Mouse (Mus musculus) liver, embryonic 12.5 days (tissue): ENCODE data around the gene Atp8b5. TPM values are rescaled to one million over a fixed set of nuclear protein-coding genes. Genes with fewer than 3 reads are reported as not detected.

Experiments
- ATAC-seq: fragments of 200-750 bp; cut with Nextera tagmentation; 2 replicates; pipeline ENCODE4 v1.8.0; 2017; ENCODE audit warnings: moderate number of reproducible peaks, mild to moderate bottlenecking, moderate library complexity
- H3K27ac ChIP-seq: fragments of 300-500 bp; sonication (generic); 2 replicates; pipeline ENCODE4 v1.5.1; 2016; ENCODE audit warnings: mild to moderate bottlenecking
- H3K27me3 ChIP-seq: fragments of 300-500 bp; sonication (generic); replicated peaks from 2 replicates; pipeline ENCODE4 v1.6.1; 2016; ENCODE audit warnings: mild to moderate bottlenecking, moderate library complexity
- H3K36me3 ChIP-seq: fragments of 300-500 bp; sonication (generic); 2 replicates; pipeline ENCODE4 v1.6.1; 2016; ENCODE audit warnings: mild to moderate bottlenecking, moderate library complexity
- H3K4me1 ChIP-seq: fragments of 300-500 bp; sonication (generic); 2 replicates; pipeline ENCODE4 v1.6.1; 2016
- H3K4me2 ChIP-seq: fragments of 300-500 bp; sonication (generic); 2 replicates; pipeline ENCODE4 v1.6.1; 2016; ENCODE audit warnings: mild to moderate bottlenecking, moderate library complexity
- H3K4me3 ChIP-seq: fragments of 300-500 bp; sonication (generic); 2 replicates; pipeline ENCODE4 v1.5.1; 2016; ENCODE audit warnings: mild to moderate bottlenecking, moderate library complexity
- H3K9ac ChIP-seq: fragments of 300-500 bp; sonication (generic); 2 replicates; pipeline ENCODE4 v1.6.1; 2016; ENCODE audit warnings: mild to moderate bottlenecking, moderate library complexity
- H3K9me3 ChIP-seq: fragments of 300-500 bp; sonication (generic); replicated peaks from 2 replicates; pipeline ENCODE4 v1.6.1; 2016; ENCODE audit warnings: mild to moderate bottlenecking, moderate library complexity
- WGBS: fragments of 180-500 bp; shearing (Covaris S2); methylation state at CpG from one replicate; pipeline ENCODE4 v1.1.7; 2016; ENCODE audit not compliant: insufficient replicate concordance; 5-methylcytosine and 5-hydroxymethylcytosine counted together
- polyA plus RNA-seq: library from polyadenylated mRNA; unstranded; fragments of >200 nt; fragmentation: Nextera tagmentation; extraction: Ambion mirVana; gene quantifications from 2 replicates; pipeline ENCODE4 v1.2.1, GENCODE M21; 2016

The Atp8b5 gene
- polyA plus RNA-seq = 0.07 and 0.27 TPM in 2 replicates

GRCm38 (mm10) chr4:43266623-43267322 is at the start of gene Atp8b5:
Atp8b5 (plus strand) TSS chr4:43267159.
- peak within 1 kb of the TSS; percentile 27; the same call in 1 of the 2 replicates for H3K4me3 ChIP-seq
- H3K9ac ChIP-seq = no peak within 1 kb of the TSS
- no peaks in the 10 kb centered on the region for H3K27me3 ChIP-seq
- H3K27ac ChIP-seq = no peak within 1 kb of the TSS
- no peaks in the 10 kb centered on the region for H3K36me3 ChIP-seq
- peaks cover 10% of the 10 kb centered on the region for H3K4me1 ChIP-seq
- WGBS = 2% methylated on average over 19 of the region's 19 CpGs
- H3K4me2 ChIP-seq = peak within 1 kb of the TSS; percentile 61
- ATAC-seq = no peak
- no peaks in the 10 kb centered on the region for H3K9me3 ChIP-seq

- no peak overlapping the region for H3K4me2 ChIP-seq
- H3K9me3 ChIP-seq = no peaks in the 10 kb centered on the region
- no peaks in the 10 kb centered on the region for H3K36me3 ChIP-seq
- no peak overlapping the region for H3K27ac ChIP-seq
- H3K9ac ChIP-seq = no peak overlapping the region
- no peak overlapping the region for H3K4me3 ChIP-seq
- no peak for ATAC-seq
- WGBS = 68% methylated on average over 1 of the region's 1 CpGs
- H3K27me3 ChIP-seq = no peaks in the 10 kb centered on the region
- no peaks in the 10 kb centered on the region for H3K4me1 ChIP-seq
These were observed 49.0 kb upstream of the Atp8b5 start for GRCm38 (mm10) chr4:43217997-43218396.

DNA sequence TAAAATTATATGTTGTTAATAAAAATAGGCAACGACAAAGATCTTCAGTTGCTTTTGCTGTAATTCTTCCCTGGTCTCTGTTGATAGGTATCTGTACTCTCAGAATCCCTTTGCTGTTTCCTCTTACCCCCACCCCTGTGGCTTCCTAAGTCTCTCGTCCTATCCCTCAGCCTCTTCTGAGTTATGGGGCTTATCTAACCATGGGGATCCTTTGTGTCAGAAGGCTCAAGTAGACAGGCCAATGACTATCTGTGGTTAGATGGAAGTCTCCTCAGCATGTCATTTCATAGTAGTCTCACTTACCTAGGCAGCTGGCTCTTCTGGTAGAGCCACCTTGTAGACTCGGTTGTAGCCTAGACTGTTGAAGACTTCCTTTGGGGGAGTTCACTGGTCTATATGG is 35.1 kb upstream of the Atp8b5 start:
- H3K4me2 ChIP-seq = no peak overlapping the region
- no peaks in the 10 kb centered on the region for H3K9me3 ChIP-seq
- H3K9ac ChIP-seq = no peak overlapping the region
- no peak overlapping the region for H3K27ac ChIP-seq
- no peaks in the 10 kb centered on the region for H3K4me1 ChIP-seq
- no peaks in the 10 kb centered on the region for H3K27me3 ChIP-seq
- H3K36me3 ChIP-seq = no peaks in the 10 kb centered on the region
- no peak for ATAC-seq
- H3K4me3 ChIP-seq = no peak overlapping the region
- 40% methylated on average over 3 of the region's 3 CpGs for WGBS

GRCm38 (mm10) chr4:43232985-43233384 is 34.0 kb upstream of the Atp8b5 start:
- ATAC-seq = no peak
- WGBS = 73% methylated on average over 1 of the region's 1 CpGs

DNA sequence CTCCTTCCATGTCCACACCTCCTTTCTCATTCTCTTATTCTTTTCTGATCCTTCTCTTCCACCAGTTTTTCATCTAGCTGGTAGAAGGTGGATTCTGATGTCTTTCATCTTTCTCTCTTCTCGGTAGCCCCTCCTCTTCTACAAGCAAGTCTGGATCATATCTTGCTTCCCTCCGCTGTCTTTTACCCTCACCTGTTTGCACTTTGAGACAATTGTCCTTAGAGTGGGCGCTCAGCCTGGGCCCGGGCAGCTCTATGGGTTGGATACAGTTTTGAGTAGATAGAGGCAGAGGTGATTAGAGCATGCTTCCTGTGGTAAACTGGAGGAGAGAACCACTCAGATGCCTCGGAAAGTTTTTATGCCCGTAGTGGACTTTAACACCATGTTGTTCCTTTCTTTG is 33.5 kb upstream of the Atp8b5 start:
- no peak for ATAC-seq
- no peaks in the 10 kb centered on the region for H3K36me3 ChIP-seq
- no peaks in the 10 kb centered on the region for H3K9me3 ChIP-seq
- H3K9ac ChIP-seq = no peak overlapping the region
- no peak overlapping the region for H3K27ac ChIP-seq
- WGBS = 65% methylated on average over 6 of the region's 6 CpGs
- no peak overlapping the region for H3K4me3 ChIP-seq
- H3K27me3 ChIP-seq = no peaks in the 10 kb centered on the region
- H3K4me1 ChIP-seq = no peaks in the 10 kb centered on the region
- no peak overlapping the region for H3K4me2 ChIP-seq

More at GRCm38 (mm10) chr4:43232985-43233384, 34.0 kb upstream of the Atp8b5 start:
- Histone ChIP-seq H3K9me3 (no peaks in the 10 kb centered on the region), H3K4me1 (no peaks in the 10 kb centered on the region), H3K36me3 (no peaks in the 10 kb centered on the region), H3K9ac (no peak overlapping the region), H3K27me3 (no peaks in the 10 kb centered on the region), H3K4me2 (no peak overlapping the region), H3K4me3 (no peak overlapping the region), H3K27ac (no peak overlapping the region)

GRCm38 (mm10) chr4:43236898-43237297 is 30.1 kb upstream of the Atp8b5 start:
- no peaks in the 10 kb centered on the region for H3K36me3 ChIP-seq
- no peaks in the 10 kb centered on the region for H3K4me1 ChIP-seq
- WGBS = 71% methylated on average over 9 of the region's 9 CpGs
- H3K27ac ChIP-seq = no peak overlapping the region
- H3K4me2 ChIP-seq = no peak overlapping the region
- no peak overlapping the region for H3K4me3 ChIP-seq
- no peak overlapping the region for H3K9ac ChIP-seq
- no peaks in the 10 kb centered on the region for H3K27me3 ChIP-seq
- no peak for ATAC-seq
- H3K9me3 ChIP-seq = no peaks in the 10 kb centered on the region

DNA sequence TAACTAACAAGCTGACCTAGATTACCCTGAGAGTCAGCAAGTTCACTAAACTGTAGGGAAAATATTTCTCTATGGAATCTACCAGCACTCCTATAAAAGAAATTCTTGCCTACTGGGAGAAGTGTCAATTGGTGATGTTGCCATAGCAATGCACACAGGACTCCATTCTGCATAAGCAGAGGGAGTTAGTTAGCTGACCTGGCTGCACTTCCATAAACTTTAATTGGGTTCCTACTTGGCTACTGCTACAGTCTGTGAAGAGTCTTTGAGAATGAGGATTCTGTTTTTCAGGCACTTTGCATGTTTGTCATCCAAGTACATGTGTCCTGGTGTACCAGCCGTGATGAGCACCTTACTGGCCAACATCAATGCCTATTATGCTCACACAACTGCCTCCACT is 26.2 kb upstream of the Atp8b5 start:
- Histone ChIP-seq H3K4me2 (no peak overlapping the region), H3K27me3 (no peaks in the 10 kb centered on the region), H3K4me1 (no peaks in the 10 kb centered on the region), H3K9me3 (no peaks in the 10 kb centered on the region), H3K36me3 (no peaks in the 10 kb centered on the region), H3K9ac (no peak overlapping the region), H3K4me3 (no peak overlapping the region), H3K27ac (no peak overlapping the region)
- 41% methylated on average over 1 of the region's 1 CpGs for WGBS
- no peak for ATAC-seq

GRCm38 (mm10) chr4:43244022-43244421 is 22.9 kb upstream of the Atp8b5 start:
- no peak overlapping the region for H3K4me3 ChIP-seq
- H3K27ac ChIP-seq = no peak overlapping the region
- no peaks in the 10 kb centered on the region for H3K27me3 ChIP-seq
- no peak overlapping the region for H3K9ac ChIP-seq
- no peaks in the 10 kb centered on the region for H3K9me3 ChIP-seq
- ATAC-seq = no peak
- WGBS = 53% methylated on average over 2 of the region's 2 CpGs
- H3K4me1 ChIP-seq = no peaks in the 10 kb centered on the region
- no peak overlapping the region for H3K4me2 ChIP-seq
- H3K36me3 ChIP-seq = no peaks in the 10 kb centered on the region

DNA sequence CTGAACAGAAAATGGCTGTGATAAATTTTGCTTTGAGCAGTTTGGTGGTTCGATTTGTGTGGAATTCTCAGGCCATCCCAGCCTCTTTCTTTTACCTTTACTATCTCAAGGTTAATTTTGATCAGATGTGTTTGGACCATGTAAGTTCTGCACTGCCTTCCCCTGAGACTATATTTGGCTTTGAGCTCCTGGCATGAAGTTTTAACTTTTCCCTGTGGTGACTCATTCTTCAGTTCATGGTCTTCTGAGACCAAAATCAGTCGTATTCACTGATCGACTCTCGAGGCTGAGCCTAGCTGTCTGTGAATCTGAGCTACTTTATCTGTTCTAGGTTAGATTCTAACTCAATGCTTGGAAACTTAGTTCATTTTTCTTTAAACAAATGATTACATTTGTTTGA is 21.2 kb upstream of the Atp8b5 start:
- no peak for ATAC-seq
- H3K4me1 ChIP-seq = no peaks in the 10 kb centered on the region
- H3K4me3 ChIP-seq = no peak overlapping the region
- H3K27ac ChIP-seq = no peak overlapping the region
- no peaks in the 10 kb centered on the region for H3K9me3 ChIP-seq
- H3K4me2 ChIP-seq = no peak overlapping the region
- H3K9ac ChIP-seq = no peak overlapping the region
- H3K27me3 ChIP-seq = no peaks in the 10 kb centered on the region
- no peaks in the 10 kb centered on the region for H3K36me3 ChIP-seq
- WGBS = 61% methylated on average over 4 of the region's 4 CpGs

- Histone ChIP-seq H3K9ac (no peak overlapping the region), H3K4me3 (no peak overlapping the region), H3K4me1 (peaks cover 5% of the 10 kb centered on the region; the same call in 1 of the 2 replicates), H3K27ac (no peak overlapping the region), H3K27me3 (no peaks in the 10 kb centered on the region), H3K4me2 (no peak overlapping the region), H3K9me3 (no peaks in the 10 kb centered on the region), H3K36me3 (no peaks in the 10 kb centered on the region)
- ATAC-seq = no peak
- WGBS = 65% methylated on average over 7 of the region's 7 CpGs
These were observed 18.9 kb upstream of the Atp8b5 start for GRCm38 (mm10) chr4:43248026-43248425.

GRCm38 (mm10) chr4:43248909-43249308 is 18.1 kb upstream of the Atp8b5 start:
- 65% methylated on average over 2 of the region's 2 CpGs for WGBS

GRCm38 (mm10) chr4:43251269-43251668 is 15.7 kb upstream of the Atp8b5 start:
- Histone ChIP-seq H3K36me3 (no peaks in the 10 kb centered on the region), H3K4me2 (no peak overlapping the region), H3K27ac (no peak overlapping the region), H3K4me3 (no peak overlapping the region), H3K9me3 (no peaks in the 10 kb centered on the region), H3K27me3 (no peaks in the 10 kb centered on the region), H3K4me1 (peaks cover 5% of the 10 kb centered on the region; the same call in 1 of the 2 replicates), H3K9ac (no peak overlapping the region)
- ATAC-seq = no peak
- 19% methylated on average over 6 of the region's 6 CpGs for WGBS

More at GRCm38 (mm10) chr4:43248909-43249308, 18.1 kb upstream of the Atp8b5 start:
- no peak overlapping the region for H3K27ac ChIP-seq
- H3K9me3 ChIP-seq = no peaks in the 10 kb centered on the region
- peaks cover 5% of the 10 kb centered on the region; the same call in 1 of the 2 replicates for H3K4me1 ChIP-seq
- no peaks in the 10 kb centered on the region for H3K36me3 ChIP-seq
- no peak overlapping the region for H3K4me3 ChIP-seq
- no peak overlapping the region for H3K4me2 ChIP-seq
- ATAC-seq = no peak
- no peak overlapping the region for H3K9ac ChIP-seq
- H3K27me3 ChIP-seq = no peaks in the 10 kb centered on the region

GRCm38 (mm10) chr4:43257040-43257439 is 9.9 kb upstream of the Atp8b5 start:
- H3K27me3 ChIP-seq = no peaks in the 10 kb centered on the region
- no peaks in the 10 kb centered on the region for H3K9me3 ChIP-seq
- ATAC-seq = no peak
- no peak overlapping the region for H3K9ac ChIP-seq
- no peak overlapping the region for H3K4me2 ChIP-seq
- H3K4me1 ChIP-seq = no peaks in the 10 kb centered on the region
- H3K27ac ChIP-seq = no peak overlapping the region
- no peak overlapping the region for H3K4me3 ChIP-seq
- 91% methylated on average over 2 of the region's 2 CpGs for WGBS
- H3K36me3 ChIP-seq = no peaks in the 10 kb centered on the region
